Mouse (Mus musculus): ENCODE results near the gene Srp9. TPM values are rescaled to one million over a fixed set of nuclear protein-coding genes. Genes with fewer than 3 reads are reported as not detected.

Gene Srp9
- polyA plus RNA-seq (2016; fragmentation: Nextera tagmentation; extraction: Ambion mirVana), result 146 and 161 TPM in 2 replicates

DNA sequence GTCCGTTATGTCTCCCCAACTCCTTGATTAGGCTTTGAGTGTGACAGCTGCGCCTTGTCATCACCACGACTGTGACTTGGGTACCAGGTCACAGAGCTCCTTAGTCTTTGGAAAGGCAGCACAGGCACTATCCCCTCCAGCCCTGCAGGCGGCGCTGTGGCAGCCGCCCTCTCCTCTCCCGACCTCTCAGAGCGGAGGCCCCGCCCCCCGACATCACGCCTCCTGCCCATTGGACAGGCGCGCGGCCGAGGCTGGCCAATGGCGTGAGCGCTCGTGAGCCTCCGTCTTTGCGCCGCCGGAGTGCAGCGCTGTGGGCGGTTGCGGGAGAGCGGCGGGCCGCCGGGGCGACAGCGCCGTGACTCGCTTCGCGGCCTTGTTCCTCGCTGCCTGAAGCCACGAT is at the start of gene Srp9:
Gene Srp9 (plus strand): TSS at position 232 of the 400 bp plus-strand sequence.
- WGBS, result under 1% methylated on average over 37 of the region's 37 CpGs
- H3K4me1 ChIP-seq, result peaks cover 11% of the 10 kb centered on the region; the same call in 1 of the 2 replicates
- no peaks in the 10 kb centered on the region for H3K9me3 ChIP-seq
- H3K4me3 ChIP-seq, result peak within 1 kb of the TSS; percentile 75
- H3K36me3 ChIP-seq, result peaks cover 10% of the 10 kb centered on the region
- H3K4me2 ChIP-seq (replicated peaks), result peak within 1 kb of the TSS; percentile 65
- H3K27me3 ChIP-seq (replicated peaks), result no peaks in the 10 kb centered on the region
- ATAC-seq (ENCODE audit: low FRiP score, low read depth), result peak; percentile 99
- H3K27ac ChIP-seq, result peak within 1 kb of the TSS; percentile 16; the same call in 1 of the 2 replicates
- H3K9ac ChIP-seq, result peak within 1 kb of the TSS; percentile 76

DNA sequence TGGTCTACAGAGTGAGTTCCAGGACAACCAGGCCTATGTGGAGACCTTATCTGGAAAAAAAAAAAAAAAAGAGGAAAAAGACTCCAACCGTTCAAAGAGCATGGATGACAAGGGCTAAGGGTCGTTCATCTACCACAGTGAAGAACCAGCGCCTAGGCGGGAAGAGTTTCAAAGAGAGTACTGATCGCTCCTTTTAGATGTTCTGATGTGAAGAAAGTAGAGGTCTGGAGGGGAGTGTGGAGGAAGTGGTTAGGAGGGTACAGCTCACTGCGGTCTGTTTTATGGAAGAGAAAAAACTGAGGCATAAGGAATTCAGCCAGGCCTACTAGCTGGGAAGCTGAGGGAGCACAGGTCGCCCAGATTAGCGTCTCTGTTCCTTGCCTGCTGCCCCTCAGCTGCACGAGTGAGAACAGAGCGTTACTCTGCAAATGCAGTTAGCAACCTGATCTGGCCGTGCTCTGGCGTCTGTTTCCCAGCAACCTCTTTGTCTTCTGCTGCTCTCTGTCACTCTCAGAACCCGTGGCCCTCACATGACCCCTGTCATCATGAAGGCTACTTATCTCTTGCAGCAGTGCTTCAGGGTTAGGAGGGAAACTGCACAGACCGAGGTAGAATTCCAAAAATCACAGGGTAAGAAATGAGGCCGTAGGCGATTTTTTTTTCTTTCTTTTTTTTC is 42.7 kb upstream of the Srp9 start:
- H3K36me3 ChIP-seq, result no peaks in the 10 kb centered on the region
- peak; percentile 68; the same call in 1 of the 2 replicates for ATAC-seq (ENCODE audit: low FRiP score, low read depth)
- H3K27me3 ChIP-seq (replicated peaks), result no peaks in the 10 kb centered on the region
- no peak overlapping the region for H3K4me3 ChIP-seq
- H3K9me3 ChIP-seq, result peaks cover 12% of the 10 kb centered on the region; the same call in 1 of the 2 replicates
- 22% methylated on average over 16 of the region's 16 CpGs for WGBS
- H3K4me1 ChIP-seq, result peaks cover 15% of the 10 kb centered on the region
- 0 out of 2 replicates have a peak overlapping the region, but pooled peaks have one; percentile 13 for H3K27ac ChIP-seq
- no peak overlapping the region for H3K9ac ChIP-seq
- peak overlapping the region; percentile 29 for H3K4me2 ChIP-seq (replicated peaks)

DNA sequence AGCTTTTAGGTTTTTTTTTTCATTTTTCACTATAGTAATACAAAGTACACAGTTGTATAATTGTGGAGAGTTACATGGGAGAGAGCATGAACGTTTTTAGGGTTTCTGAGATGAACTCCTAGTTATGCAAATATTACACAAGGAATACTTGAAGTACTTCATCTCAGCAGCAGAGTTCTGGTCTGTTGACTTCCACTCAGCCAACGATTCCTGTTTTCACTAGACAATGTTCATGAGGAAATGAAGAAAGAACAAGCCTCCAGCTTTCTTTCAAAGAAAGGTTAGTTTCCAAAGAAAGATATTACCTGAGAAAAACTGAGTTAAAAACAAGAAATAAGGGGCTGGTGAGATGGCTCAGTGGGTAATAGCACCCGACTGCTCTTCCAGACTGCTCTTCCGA is 41.1 kb upstream of the Srp9 start:
- H3K9ac ChIP-seq, result no peak overlapping the region
- no peak overlapping the region for H3K4me2 ChIP-seq (replicated peaks)
- WGBS, result 84% methylated on average over 4 of the region's 4 CpGs
- H3K4me1 ChIP-seq, result peaks cover 19% of the 10 kb centered on the region
- H3K27ac ChIP-seq, result no peak overlapping the region
- peaks cover 2% of the 10 kb centered on the region; the same call in 1 of the 2 replicates for H3K9me3 ChIP-seq
- ATAC-seq (ENCODE audit: low FRiP score, low read depth), result no peak
- no peaks in the 10 kb centered on the region for H3K36me3 ChIP-seq
- no peak overlapping the region for H3K4me3 ChIP-seq
- H3K27me3 ChIP-seq (replicated peaks), result no peaks in the 10 kb centered on the region

DNA sequence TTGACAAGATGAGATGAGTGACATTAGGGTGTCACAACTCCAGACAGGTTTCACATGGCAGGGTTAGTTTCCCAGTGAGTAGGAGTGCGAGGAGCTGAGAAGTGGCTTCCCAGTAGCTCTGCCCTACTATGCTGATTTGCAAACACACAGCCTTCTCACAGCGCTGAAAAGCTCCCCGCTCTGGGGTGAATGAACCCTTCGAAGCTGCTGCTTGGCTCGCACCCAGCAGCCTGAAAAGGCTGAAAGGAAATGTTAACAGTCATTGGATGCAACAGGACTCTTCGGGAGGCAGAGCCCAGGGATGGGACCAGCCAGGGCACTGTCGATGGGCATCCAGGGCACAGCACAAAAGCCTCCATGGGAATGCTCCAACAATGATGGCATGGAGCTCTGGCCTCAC is 37.8 kb upstream of the Srp9 start:
- WGBS, result 38% methylated on average over 7 of the region's 7 CpGs
- peaks cover 48% of the 10 kb centered on the region for H3K4me1 ChIP-seq
- no peak overlapping the region for H3K4me2 ChIP-seq (replicated peaks)
- ATAC-seq (ENCODE audit: low FRiP score, low read depth), result no peak
- H3K9me3 ChIP-seq, result no peaks in the 10 kb centered on the region
- H3K27me3 ChIP-seq (replicated peaks), result no peaks in the 10 kb centered on the region
- H3K4me3 ChIP-seq, result no peak overlapping the region
- no peak overlapping the region for H3K27ac ChIP-seq
- H3K36me3 ChIP-seq, result no peaks in the 10 kb centered on the region
- no peak overlapping the region for H3K9ac ChIP-seq

DNA sequence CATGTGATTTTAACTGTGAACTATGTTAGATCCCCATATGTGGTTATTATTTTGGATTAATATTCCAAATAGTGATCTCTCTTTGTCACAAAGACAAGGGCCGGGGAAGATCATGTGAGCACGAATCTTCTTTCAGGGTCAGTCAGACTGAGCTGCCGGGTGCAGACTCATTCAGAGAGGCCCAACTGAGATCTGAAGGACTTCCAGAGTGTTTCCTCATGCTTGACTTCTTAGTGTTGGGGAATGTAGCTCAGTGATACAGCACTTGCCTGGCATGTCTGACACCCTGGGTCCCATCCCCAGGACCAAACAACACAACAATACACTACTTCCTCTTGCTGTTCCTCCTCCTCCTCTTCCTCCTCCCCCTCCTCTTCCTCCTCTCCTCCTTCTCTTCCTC is 37.2 kb upstream of the Srp9 start:
- WGBS, result 84% methylated on average over 3 of the region's 3 CpGs
- no peak for ATAC-seq (ENCODE audit: low FRiP score, low read depth)
- Histone ChIP-seq H3K4me2 (replicated peaks) (no peak overlapping the region), H3K9me3 (no peaks in the 10 kb centered on the region), H3K27me3 (replicated peaks) (no peaks in the 10 kb centered on the region), H3K27ac (no peak overlapping the region), H3K4me3 (no peak overlapping the region), H3K4me1 (peaks cover 43% of the 10 kb centered on the region), H3K36me3 (no peaks in the 10 kb centered on the region), H3K9ac (no peak overlapping the region)

DNA sequence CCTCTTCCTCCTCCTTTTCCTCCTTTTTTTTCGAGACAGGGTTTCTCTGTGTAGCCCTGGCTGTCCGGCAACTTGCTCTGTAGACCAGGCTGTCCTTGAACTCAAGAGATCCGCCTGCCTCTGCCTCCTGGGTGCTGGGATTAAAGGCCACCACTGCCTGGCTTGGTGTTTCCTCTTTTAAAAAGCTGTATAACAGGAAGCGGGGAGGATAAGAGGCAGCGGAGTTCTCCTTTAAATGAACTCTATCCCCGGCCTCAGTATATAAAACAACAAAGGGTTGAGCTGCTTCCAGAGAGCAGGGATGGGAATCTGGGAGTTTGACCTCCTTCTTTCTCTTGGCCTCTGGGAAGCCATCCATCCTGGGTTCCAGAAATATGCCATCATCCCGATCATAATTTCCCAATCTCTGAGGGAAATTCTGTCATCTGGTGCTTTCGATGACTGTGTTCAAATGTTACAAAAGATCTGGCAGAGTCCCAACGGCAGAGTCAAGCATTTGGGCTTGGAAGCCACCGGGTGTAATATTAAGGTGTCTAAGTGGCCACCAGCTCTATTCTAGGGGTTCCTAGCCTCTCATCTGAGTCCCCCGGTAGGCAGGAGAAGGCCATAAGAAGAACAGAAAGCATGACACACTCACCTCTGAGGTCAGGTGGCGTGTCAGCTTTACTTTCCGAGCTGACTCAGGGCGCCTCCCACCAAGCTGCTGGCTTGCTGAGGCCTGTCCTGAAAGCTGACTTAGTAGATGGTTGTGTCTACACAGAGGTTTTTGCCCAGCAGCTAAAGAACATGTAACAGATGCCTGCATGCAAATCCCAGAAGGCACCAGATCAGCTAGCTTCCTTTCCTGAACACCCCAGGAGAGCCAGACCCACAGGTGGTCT is 36.5 kb upstream of the Srp9 start:
- no peaks in the 10 kb centered on the region for H3K36me3 ChIP-seq
- no peak overlapping the region for H3K4me2 ChIP-seq (replicated peaks)
- no peak for ATAC-seq (ENCODE audit: low FRiP score, low read depth)
- H3K9ac ChIP-seq, result no peak overlapping the region
- H3K4me3 ChIP-seq, result no peak overlapping the region
- H3K27me3 ChIP-seq (replicated peaks), result no peaks in the 10 kb centered on the region
- 88% methylated on average over 14 of the region's 14 CpGs for WGBS
- no peaks in the 10 kb centered on the region for H3K9me3 ChIP-seq
- peaks cover 41% of the 10 kb centered on the region for H3K4me1 ChIP-seq
- no peak overlapping the region for H3K27ac ChIP-seq

DNA sequence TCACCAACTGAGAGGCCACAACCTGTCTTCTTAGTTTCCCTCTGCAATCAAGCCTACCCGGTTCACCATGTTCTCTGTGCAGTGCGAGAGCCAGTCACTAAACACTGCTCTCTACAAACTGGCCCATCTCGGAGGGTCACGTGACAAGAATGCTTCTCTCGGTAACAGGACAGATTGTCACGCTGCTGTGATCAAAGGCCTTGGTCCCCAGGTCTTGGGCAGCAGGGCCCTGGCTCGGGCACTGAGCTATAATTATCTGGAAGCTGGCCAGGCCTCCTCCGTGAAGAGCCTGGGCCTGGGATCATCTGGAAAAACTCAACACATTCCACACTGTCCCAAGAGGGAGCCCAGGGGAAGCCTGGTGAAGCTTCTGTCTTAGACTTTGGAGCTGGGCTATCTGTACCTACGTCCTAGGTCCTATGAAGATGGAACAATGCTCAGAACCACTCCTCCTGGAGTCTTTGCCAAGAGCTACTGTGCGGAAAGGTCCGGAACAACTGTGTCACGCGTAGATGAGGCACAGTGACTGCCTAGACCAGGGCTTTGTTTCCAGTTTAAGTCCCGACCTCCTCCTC is 35.6 kb upstream of the Srp9 start:
- H3K27ac ChIP-seq, result no peak overlapping the region
- no peak overlapping the region for H3K4me2 ChIP-seq (replicated peaks)
- H3K9me3 ChIP-seq, result no peaks in the 10 kb centered on the region
- WGBS, result 46% methylated on average over 14 of the region's 14 CpGs
- ATAC-seq (ENCODE audit: low FRiP score, low read depth), result peak; percentile 37; the same call in 1 of the 2 replicates
- no peaks in the 10 kb centered on the region for H3K27me3 ChIP-seq (replicated peaks)
- H3K36me3 ChIP-seq, result no peaks in the 10 kb centered on the region
- no peak overlapping the region for H3K4me3 ChIP-seq
- peaks cover 41% of the 10 kb centered on the region for H3K4me1 ChIP-seq
- no peak overlapping the region for H3K9ac ChIP-seq

DNA sequence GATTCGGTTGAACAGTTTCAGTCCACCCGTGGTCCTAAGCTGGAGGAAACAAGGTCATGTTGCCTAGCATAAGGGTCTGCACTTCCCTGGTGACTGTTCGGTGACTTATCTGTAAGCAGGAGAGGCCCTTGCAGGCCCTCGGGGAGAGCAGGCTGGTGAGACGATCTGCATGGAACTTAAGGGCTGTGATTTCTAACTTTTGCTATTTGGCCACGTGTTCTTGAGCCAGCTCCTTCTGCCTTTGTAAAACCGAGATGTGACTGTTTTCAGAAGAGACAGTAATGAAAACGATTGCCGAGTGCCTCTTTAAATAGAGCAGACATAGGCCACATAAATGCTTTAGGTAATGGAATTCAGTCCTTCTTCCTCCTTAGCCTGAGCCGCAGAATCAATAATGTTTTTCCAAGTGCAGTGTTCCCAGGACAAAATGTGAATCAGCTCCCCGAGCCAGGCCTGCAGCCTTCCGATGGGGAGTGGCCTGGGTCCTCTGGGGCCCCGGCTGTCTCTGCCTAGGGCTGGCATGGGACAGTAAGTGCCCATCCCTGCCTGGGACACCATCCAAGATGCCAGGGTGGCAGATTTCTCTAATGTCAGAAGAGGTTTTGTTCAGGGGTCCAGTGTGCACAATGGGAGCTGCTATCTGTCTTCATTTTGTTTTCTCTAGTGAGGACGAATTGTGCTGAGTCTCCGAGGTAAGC is 34.8 kb upstream of the Srp9 start:
- ATAC-seq (ENCODE audit: low FRiP score, low read depth), result peak; percentile 49; the same call in 1 of the 2 replicates
- Histone ChIP-seq H3K9me3 (no peaks in the 10 kb centered on the region), H3K9ac (no peak overlapping the region), H3K4me2 (replicated peaks) (no peak overlapping the region), H3K36me3 (no peaks in the 10 kb centered on the region), H3K27me3 (replicated peaks) (no peaks in the 10 kb centered on the region), H3K27ac (peak overlapping the region; percentile 27; the same call in 1 of the 2 replicates), H3K4me3 (no peak overlapping the region), H3K4me1 (peaks cover 45% of the 10 kb centered on the region)
- WGBS, result 44% methylated on average over 15 of the region's 15 CpGs

DNA sequence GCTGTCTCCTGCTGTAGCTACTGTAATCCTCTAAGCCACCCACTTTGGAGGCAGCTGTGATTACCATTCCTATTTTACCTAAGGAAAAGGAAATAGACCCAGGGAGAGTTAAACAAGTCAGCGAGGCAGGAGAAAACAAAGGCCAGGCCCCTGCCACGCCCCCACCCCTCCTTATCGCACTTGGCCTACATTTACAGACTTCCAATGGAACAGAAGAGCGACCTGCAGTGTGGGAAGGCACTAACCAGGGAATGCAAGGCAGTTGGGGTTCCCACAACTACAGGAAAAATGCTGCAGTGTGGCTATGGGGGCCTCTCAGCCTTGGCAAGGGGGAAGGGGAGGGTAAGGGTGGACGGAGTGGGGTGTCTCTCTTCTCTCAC is 34.2 kb upstream of the Srp9 start:
- Histone ChIP-seq H3K36me3 (no peaks in the 10 kb centered on the region), H3K9ac (no peak overlapping the region), H3K9me3 (no peaks in the 10 kb centered on the region), H3K4me2 (replicated peaks) (0 out of 2 replicates have a peak overlapping the region, but pooled peaks have one; percentile 20), H3K4me1 (peaks cover 50% of the 10 kb centered on the region), H3K27ac (no peak overlapping the region), H3K4me3 (no peak overlapping the region), H3K27me3 (replicated peaks) (no peaks in the 10 kb centered on the region)
- ATAC-seq (ENCODE audit: low FRiP score, low read depth), result peak; percentile 5; the same call in 1 of the 2 replicates
- 17% methylated on average over 5 of the region's 5 CpGs for WGBS

DNA sequence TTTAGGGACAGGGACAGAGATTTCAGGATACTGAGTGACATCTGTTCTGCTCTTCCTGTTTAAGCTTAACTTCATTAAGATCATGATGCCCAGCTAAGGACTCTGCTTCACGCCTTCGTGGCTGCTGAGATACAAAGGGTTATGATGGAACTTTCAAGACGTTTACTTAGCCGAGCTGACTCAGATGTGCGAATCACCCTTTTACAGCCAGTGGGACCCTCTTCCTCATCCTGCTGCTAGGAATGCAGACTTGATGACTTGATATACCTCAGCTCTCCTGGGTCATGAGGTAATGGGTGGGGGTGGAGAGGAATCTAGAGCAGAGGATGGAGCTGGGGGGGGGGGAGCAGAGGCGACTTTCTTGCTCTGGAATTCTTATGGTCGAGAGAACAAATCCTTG is 33.3 kb upstream of the Srp9 start:
- Histone ChIP-seq H3K9me3 (no peaks in the 10 kb centered on the region), H3K27me3 (replicated peaks) (no peaks in the 10 kb centered on the region), H3K27ac (no peak overlapping the region), H3K36me3 (no peaks in the 10 kb centered on the region), H3K4me1 (peaks cover 52% of the 10 kb centered on the region), H3K4me3 (no peak overlapping the region), H3K9ac (no peak overlapping the region), H3K4me2 (replicated peaks) (no peak overlapping the region)
- WGBS, result 47% methylated on average over 7 of the region's 7 CpGs
- no peak for ATAC-seq (ENCODE audit: low FRiP score, low read depth)

DNA sequence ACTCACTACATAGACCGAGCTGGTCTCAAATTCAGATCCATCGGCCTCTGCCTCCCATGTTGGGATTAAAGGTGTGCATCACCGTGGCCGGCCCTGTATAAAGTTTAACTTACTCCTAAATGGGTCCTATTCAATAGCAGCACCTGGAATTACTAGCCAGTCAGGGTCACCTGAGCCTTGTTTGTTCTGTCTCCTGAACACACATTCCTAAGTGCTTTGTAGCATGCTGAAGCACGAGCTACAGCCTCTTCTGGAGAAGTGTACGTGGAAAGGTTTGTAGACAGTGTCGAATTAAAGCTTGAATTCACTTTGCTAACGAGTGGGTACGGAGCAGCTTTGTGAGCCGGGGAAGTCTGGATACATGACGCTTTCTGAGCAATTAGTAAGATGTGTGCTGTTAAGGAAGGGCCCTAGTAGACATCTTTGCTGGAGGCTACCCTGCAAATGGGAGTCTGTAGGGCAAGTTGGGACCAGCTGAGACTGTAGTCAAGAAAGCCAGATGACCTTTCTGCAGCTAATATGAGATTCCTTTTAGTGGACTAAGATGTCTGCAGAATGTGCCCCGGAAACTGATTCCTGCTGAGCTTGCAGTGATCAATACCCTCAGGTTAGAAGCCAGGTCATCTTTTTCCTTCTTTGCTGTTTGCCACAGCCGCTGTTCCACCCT is 32.7 kb upstream of the Srp9 start:
- Histone ChIP-seq H3K4me3 (no peak overlapping the region), H3K36me3 (no peaks in the 10 kb centered on the region), H3K9ac (no peak overlapping the region), H3K27ac (no peak overlapping the region), H3K4me2 (replicated peaks) (no peak overlapping the region), H3K27me3 (replicated peaks) (no peaks in the 10 kb centered on the region), H3K9me3 (no peaks in the 10 kb centered on the region), H3K4me1 (peaks cover 47% of the 10 kb centered on the region)
- no peak for ATAC-seq (ENCODE audit: low FRiP score, low read depth)
- 83% methylated on average over 13 of the region's 13 CpGs for WGBS

Measured in neural tube, embryonic 12.5 days (tissue).